Mouse (Mus musculus) embryo, embryonic 9.5 days (tissue): Measurements from ENCODE around the gene Elmo3.

ENCODE experiments used
- DNase-seq: peaks from one replicate; pipeline ENCODE4 v3.0.0-alpha.2; 2017; ENCODE audit errors: extremely low spot score

The Elmo3 gene

DNA sequence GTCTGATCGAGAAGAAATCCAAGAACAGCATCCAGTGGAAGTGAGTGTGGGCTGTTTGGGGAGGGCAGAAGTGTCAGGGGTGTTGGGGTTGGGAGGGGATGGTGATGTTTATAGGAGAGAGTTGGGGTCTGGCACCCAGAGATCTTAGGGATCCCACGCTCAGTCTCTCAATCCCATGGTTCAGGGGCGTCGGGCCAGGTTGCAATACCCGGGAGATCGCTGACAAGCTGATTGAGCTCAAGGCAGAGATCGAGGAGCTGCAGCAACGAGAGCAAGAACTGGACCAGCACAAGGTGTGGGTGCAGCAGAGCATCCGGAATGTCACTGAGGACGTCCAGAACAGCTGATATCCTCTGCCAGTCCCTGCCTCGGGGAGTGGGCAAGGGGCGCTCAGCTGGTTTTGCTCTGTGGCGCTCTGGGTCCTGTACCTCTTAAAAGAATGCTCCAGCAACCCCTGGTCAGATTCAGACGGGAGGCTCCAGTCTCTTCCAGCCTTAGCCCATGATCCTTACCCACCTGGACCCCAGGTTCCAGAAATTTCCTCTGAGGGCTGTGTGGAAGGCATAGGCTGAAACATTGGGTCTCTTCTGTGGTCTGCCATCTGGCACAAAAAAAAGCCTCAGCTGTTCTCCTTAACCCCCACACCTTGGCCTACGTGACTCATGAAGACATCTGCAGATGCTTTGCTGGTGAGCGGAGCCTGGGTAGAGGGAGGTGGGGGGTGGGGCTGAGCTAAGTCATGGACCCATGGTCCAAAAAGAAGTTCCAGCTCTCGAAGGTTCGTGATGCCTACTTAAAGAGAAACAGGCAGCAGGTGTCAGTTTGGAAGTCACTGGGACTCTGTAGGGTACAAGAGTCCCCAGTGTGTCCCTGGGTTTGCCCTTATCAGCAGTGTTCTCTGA is 6.8 kb upstream of the Elmo3 start:
- no peak for DNase-seq

DNA sequence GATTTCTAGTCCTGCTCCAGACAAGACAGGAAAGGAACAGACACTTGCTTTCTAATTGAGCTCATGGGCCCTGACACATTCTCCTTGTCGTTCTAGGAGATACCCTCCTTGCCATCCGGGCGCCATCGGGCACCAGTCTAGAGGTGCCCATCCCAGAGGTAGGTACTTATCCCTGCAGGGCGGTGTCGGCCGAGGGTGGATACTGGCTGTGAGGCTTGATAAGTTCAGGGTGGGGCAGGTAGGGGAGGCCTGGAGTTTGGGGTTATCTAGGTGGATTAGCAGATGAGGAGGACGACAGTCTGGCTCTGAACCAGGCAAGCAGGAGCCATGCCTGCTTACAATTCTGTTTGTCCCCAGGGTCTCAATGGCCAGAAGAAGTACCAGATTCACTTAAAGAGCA is 5.4 kb upstream of the Elmo3 start:
- no peak for DNase-seq

GRCm38 (mm10) chr8:105303396-105303795 is 2.0 kb upstream of the Elmo3 start:
- no peak for DNase-seq

GRCm38 (mm10) chr8:105303874-105304273 is 1.5 kb upstream of the Elmo3 start:
- no peak for DNase-seq

DNA sequence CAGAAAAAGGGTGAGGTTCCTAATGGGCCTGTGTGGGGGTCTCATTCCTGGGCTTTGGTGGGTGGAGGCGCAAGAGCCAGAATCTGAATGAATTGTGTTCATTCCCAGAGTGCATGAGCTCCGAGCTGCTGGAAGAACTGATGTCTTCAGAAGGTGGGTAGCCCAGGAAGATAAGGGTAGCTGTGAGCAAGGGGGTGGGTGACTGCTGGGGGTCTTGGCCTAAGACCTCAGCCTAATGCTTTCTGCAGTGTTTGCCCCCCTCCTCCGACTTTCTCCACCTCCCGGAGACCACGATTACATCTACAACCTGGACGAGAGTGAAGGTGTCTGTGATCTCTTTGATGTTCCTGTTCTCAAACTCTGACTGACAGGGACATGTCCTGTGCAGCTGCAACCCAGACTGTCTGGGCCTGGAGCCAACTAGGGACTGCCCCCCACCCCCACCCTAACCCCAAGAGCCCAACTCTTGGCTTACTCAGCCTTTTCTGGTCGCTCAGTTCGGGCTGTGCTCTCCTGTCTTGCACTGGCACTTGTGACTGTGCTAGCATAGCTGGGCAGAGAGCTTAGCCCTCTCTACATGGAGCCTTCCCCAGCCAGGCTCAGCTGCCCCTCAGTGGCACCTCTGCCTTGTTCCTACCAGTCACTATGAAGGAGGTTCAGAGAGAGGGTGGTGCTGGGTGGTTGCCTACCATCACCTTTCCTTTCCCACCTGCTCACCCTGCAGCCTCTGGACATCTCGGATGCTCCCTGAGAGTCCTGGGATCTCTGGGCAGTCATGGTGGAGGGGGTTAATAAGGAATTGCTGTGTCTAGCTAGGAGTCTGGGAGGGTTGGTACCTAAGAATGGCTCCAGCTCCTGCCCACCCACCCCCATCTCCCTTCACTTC is 833 bp upstream of the Elmo3 start:
- DNase-seq = no peak

- no peak for DNase-seq
These were observed 818 bp downstream of the Elmo3 start for GRCm38 (mm10) chr8:105306146-105306691.

DNA sequence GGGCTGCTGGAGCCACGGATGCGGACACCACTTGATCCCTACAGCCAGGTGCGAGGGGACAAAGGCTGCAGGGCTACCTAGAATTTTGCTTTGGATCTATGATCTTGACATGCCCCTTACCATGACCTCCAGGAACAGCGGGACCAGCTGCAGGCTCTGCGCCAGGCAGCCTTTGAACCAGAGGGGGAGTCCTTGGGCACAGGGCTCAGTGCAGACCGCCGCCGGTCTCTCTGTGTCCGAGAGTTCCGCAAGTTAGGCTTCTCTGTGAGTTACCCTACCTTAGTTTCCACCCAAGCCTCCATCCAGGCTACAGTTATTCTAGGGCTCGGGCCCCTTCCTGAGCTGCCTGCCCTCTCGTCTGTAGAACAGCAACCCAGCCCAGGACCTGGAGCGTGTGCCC is 2.3 kb downstream of the Elmo3 start:
- no peak for DNase-seq

DNA sequence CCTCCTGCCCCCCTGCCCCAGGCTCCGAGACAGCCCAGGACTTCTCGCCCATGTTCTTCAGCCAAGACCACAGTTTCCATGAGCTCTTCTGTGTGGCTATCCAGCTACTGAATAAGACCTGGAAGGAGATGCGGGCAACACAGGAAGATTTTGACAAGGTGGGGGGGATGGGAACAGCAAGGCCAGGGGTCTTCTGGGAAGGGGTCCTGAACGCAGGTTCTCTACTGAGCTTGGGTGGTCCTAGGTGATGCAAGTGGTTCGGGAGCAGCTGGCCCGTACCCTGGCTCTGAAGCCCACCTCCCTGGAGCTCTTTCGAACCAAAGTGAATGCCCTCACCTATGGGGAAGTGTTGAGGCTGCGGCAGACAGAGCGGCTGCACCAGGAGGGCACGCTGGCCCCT is 3.0 kb downstream of the Elmo3 start:
- no peak for DNase-seq

DNA sequence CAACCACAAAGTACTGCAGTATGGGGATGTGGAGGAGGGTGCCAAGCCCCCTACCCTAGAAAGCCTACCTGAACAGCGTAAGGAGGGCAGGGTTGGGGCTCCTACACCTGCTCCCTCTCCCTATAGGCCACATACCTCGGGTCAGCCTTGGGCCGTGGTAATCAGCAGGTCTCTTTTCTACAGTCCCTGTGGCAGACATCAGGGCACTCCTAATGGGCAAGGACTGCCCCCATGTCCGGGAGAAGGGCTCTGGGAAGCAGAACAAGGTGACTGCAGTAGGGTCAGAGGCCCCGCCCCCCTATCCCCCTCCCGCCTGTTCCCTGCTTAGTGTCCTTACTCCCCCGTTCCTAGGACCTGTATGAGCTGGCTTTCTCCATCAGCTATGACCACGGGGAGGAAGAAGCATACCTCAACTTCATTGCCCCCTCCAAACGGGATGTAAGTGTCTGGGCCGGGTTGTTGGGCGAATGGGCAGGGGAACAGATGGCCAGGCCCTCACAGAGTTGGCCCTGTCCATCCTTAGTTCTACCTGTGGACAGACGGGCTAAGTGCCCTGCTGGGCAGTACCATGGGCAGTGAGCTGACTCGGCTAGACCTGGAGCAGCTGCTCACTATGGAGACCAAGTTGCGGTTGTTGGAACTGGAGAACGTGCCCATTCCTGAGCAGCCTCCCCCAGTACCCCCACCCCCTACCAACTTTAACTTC is 3.9 kb downstream of the Elmo3 start:
- no peak for DNase-seq

GRCm38 (mm10) chr8:105310118-105310517 is 4.7 kb downstream of the Elmo3 start:
- DNase-seq = no peak

GRCm38 (mm10) chr8:105311718-105312117 is 6.3 kb downstream of the Elmo3 start:
- DNase-seq = no peak

GRCm38 (mm10) chr8:105312891-105313481 is 7.6 kb downstream of the Elmo3 start:
- DNase-seq = no peak

DNA sequence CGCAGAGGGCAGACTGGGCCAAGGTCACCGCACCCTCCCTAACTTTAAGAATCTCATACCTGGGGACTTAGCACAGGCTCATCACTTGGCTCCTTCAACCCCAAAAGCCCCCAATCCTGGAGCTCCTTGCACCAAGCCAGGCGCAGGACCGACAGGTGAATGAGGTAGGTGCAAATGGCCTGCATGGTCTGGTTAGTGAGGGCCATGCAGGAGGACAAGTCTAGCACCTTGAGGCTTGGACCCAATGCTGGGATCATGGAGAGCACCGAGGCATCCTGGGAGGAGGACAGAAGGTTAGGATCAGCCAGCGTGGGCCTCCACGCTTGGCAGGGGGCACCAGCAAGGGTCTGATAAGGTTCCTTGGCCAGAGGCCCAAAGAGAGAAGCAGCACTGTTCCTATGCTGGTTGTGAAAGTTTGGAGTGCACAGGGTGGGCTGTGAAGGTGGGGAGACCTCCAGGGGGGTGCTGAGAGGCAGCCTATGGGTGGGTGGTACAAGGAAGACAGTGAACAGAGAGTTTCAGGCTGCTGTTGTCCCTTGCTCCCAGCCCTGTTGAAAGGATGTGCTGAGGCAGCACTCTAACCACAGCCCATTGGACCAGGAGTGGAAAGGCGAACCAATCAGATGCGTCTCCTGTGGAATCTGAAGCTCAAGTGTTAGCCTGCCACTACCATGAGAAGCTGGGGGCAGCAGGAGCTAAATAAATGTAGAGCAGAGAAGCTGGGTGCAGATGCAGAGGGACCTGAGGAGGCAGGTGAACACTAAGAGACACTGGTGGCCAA is 8.4 kb downstream of the Elmo3 start:
- DNase-seq = no peak

DNA sequence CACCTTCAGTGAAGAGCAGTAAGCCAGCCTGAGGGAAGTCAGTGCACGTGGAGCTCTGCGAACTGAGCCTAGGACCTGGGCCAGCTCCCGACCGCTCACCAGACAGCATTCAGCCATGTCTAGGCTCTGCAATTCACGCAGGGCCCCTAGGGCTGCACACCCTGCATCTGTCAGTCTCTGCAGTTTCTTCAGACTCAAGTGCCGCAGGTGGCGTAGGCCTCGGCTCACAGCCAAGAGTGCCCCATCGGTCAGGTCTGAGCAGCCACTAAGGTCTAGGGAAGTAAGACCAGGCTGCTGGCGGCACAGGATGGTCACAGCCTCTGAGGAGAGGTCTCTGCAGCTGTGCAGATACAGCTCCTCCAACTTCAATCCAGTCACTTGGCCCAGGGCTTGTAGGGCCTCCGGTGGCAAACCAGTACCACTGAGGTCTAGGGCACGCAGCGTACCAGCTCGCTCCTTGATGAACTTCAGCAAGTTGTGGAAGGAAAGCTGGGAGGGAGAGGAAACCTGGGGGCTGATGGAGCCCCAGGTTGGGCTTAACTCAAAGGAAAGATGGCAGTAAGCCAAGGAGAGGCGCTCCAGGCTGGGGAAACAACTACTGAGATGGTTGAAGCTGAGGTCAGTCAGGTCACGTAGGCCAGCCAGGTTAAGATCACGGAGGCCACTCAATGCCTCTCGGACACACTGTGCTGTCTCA is 9.8 kb downstream of the Elmo3 start:
- no peak for DNase-seq

- no peak for DNase-seq
These were observed 12.5 kb downstream of the Elmo3 start for GRCm38 (mm10) chr8:105317941-105318340.

DNA sequence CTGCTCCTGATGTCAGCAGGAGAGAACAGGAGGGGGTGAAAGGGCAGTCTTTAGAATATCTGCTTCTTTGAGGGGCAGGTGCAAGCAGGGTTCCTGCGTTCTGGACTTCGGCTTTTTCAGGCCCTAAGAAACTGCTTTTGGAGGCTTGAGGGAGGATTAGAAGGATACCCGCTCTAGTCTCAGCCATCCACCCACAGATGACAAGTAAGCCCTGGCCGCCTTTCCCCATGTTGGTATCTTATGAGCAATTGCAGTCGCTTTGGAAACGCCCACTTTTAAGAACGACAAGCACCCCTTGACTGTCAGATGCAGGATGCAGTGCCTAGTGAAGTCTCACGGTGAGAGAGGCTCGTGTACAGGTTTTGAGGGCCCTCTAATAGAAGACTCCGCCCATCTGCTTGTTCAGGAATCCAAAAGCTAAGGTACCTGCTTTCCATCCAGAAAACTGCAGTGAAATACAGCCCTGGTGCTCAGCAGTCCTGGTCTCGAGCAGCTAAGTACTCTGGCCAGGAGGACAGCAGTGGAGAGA is 13.3 kb downstream of the Elmo3 start:
- DNase-seq = no peak

- DNase-seq = no peak
These were observed 17.8 kb downstream of the Elmo3 start for GRCm38 (mm10) chr8:105323183-105323582.

GRCm38 (mm10) chr8:105325641-105326093 is 20.3 kb downstream of the Elmo3 start:
- no peak for DNase-seq

GRCm38 (mm10) chr8:105326141-105326672 is 20.8 kb downstream of the Elmo3 start, which contains the start of the genes Lrrc29 and Tmem208:
TSS of gene Lrrc29 (minus strand) at chr8:105326278.
TSS of gene Tmem208 (plus strand) at chr8:105326354.
- DNase-seq = peak; percentile 97
